Mouse (Mus musculus) adipocyte (in vitro differentiated cells): ENCODE results near the gene Map4k3.
"Not testable (repeated sequence)": the region's sequence is repeated elsewhere in the genome, so short reads cannot be mapped to it uniquely, and the experiment has no call there.

Experiments
- DNase-seq: peaks from one replicate; pipeline ENCODE4 v3.0.0-alpha.2; 2016; ENCODE audit warnings: low spot score

Map4k3 gene

DNA sequence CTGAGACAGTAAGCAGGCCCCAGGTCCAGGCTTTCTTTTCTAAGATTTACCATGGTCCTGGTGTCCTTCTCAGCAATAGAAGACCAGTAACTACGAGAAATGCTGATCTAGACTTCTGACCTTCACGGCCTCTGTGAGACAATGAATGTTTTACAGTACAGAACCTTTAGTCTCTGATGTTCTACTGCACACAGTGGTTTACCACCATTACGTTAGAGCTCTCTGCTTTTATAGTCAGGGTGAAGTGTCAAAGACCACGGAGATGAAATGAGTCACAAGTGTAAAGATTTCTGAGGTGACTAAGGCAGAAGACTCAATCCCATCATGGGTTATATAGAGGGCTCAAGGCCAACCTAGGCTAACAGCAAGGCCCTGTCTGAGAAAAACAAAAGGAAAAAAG, 95.9 kb downstream of the Map4k3 start:
- no peak for DNase-seq

DNA sequence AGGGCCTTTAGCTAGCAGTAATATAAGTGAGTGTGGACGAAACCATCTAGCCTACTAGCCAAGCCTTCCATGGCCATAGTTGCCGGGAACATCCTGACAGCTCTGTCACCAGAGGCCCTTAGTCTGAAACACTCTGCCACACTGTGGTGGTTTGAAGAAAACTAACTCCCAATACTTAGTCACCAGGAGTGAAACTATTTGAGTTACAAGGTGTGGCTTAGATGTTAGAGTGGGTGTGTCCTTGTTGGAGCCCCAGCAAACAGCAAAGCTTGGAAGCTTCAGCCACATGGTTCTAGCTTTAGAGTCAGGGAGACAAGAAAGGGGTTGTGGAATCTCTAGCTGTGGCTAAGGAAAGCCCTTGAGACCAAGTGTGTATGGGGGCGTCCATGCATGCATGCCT, 97.3 kb downstream of the Map4k3 start:
- DNase-seq: no peak

DNA sequence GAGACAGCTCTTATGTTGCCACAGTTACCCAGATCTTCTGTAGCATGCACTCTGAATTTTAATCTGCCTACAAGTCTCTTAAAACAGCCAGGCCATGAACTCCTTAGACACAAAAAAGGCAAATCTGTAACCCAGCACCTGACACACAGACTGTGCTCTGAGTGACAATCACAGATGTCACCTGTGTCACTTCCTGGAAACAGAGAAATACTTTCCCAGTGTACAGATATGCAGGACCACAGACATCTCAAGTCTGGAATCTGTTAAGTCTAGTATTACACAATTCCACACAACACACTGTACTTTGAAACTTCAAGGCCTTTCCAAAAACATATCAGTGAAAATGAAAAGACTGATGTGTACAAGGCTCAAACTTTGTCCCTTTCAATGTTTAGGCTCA, 103.3 kb downstream of the Map4k3 start:
- no peak for DNase-seq

DNA sequence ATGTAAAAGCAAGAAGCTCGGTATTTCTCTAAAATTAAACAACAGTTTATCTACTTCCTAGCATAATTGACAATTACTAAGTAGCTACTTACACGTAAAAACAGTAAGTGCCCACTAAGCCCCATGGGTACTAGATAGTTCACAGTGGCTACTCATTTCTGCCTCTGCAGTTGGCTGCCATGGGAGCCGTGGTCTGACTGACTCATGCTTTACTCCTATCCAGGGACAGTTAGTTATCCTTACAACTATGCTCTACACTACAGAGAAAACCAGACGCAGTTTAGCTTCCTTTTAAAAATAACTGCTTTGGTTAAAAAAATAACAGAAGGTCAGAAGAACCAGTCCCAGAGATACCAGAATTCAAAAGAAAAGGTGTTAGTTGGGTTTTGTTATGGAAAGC, 106.6 kb downstream of the Map4k3 start:
- DNase-seq: no peak

DNA sequence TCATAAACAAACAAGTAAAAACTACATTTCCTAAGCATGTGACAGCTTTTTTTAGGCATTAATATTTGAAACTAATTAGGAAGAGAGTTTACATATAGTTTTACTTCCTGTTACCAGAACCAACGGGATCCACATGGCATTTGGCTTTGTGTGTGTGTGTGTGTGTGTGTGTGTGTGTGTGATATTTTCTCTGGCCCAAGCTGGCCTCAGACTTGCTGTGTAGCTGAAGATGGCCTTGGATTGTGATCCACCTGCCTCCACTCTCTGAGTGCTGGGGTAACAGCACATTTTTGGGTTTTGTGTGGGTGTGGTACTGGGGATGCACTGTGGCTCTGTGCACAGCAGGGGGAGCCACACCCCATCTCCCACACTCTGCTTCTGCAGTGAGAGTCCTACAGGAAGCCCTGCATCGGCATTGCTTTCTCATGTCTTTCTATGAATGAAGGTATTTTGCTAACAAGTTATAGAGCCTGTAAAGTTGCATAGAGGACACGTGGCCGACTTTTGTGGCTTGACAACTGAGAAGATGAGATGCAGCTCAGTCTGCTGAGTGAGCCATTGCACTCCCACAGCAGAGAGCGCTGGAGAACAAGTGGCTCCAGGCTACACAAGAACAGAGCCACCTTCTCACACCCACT, 107.4 kb downstream of the Map4k3 start:
- peak; percentile 65 for DNase-seq

DNA sequence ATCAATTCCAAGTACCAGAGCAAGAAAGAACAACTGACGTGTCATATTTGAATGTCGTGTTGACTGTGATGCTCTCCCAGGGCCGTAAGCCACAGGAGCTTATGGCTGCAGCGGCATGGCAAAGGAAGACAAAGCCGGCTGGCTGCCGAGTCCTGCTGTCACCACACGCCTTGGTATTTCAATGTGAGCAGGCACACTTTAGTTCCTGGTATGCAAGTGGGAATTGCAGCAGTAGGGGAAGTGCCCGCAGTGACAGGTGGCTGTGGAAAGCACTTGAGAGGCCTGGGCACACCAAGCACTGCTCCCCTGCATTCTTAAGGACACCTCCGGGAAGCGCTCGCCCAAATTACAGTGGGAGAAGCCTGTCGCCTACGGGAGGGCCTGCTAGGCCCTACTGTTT, 108.7 kb downstream of the Map4k3 start:
- DNase-seq: no peak

DNA sequence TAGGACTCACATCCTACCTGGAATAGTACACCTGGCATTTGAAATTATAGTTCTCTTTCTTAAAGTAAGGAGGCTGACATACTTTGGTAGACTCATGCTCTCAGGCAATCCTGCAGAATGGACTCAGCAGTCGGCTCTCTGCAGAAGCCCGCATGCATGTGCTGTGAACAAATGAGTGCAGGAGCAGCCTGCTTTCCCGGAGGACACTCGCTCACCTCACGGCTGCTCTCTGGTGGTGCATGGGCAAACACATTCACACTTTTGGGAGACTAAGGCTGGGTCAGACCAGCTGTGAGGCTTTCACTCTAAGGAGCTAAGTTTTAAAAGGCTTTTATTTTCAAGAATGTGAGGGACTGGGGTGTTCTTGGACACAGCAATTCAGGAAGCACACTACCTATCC, 109.4 kb downstream of the Map4k3 start:
- DNase-seq: no peak

DNA sequence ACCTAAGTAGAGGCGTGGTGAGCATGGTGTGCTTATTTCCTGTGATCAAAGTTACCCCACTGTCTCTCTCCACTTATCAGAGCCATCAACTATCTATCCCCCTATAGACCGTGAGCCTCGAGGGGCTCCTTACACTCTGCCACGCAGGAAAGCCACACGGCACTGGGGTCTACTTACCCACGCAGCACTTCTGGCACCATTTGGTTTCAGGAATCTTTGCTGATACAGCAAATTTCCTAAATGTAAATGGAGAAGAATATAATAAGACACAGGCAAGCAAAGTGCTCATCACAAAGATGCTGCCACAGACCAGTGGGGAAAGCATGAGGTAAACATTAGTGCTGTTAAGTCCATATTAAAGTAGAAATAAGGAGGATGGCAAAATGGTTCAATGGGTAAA, 124.5 kb downstream of the Map4k3 start:
- DNase-seq: no peak

DNA sequence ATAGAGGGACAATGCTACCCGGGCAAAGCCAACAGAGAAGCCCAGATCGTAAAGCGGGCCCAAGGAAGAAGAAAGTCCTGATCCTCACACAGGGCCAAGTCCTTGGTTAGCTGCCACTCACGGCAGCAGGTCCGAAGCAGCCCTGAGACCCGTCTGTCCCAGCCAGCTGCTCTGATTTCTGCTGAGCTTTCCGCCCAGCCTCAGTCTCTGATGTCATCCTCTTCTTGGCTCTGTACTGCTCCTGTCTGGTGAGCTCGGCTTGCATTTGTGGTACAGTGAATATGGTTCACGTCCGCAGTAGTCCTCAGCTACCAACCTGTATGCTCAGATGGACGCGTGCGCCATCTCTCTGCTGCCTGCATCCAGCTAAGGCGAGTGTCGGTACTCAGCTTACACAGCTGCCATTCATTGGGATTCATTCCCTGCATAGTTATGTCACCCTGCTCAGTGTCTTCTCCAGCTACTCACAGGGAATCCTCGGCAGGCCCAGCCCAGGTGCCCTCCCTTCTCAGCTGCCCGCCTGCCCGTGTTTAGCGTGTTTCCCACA, 125.1 kb downstream of the Map4k3 start:
- no peak for DNase-seq

DNA sequence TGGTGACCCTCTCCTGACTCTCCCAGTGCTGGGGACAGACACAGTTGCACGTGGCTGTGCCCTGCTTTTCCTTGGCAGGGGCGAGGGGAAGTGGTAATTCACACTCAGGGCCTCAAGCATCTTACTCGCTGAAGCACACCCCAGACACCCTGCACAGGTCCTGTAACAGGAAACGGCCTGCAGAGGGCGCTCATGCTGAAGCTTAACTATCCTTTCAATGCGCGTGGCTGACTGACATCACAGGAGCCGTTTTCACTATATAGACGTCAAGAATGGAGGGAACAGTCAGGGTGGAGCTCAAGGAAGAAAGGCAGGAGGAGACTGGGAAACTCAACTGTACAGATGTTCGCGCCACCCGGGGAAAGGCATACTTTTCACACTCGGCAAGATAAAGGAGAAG, 126.9 kb downstream of the Map4k3 start:
- peak; percentile 30 for DNase-seq

DNA sequence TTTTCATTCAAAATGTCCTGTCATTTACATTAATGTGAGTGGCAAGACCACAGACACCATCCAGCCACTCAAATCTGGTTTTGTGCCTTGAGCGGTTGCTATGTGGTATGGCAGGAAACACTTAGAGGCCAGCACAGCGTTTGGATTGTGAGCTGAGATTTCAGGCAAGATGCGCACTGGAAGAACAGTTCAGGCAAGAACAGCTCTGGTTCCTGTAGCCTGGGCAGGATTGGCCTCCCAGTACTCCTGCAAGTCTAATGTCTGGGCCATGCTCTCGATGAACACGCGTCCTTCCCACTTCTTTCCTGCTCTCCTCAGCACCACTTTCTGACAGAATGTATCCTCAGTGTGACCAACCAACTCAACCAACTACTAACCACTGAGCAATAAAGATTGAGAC, 145.2 kb downstream of the Map4k3 start:
- no peak for DNase-seq

DNA sequence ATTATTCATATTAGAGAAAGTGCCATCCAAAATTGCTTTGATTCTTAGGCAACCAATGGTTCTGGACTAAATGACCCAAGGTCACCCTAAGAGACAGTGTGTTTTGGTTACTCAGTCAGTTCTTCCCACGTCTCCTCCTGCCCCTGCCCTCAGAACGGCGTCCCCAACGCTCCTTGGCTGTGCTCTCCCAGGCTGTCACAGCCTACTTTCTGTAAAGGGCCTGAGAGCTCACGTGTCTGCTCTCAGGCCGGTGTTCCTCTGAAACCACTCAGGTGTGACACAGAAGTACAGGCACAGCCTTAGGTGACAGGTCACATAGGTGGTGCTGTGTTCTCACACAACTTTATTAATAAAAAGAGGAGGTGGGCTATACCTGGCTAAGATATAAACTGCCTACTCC, 148.4 kb downstream of the Map4k3 start:
- DNase-seq: no peak

DNA sequence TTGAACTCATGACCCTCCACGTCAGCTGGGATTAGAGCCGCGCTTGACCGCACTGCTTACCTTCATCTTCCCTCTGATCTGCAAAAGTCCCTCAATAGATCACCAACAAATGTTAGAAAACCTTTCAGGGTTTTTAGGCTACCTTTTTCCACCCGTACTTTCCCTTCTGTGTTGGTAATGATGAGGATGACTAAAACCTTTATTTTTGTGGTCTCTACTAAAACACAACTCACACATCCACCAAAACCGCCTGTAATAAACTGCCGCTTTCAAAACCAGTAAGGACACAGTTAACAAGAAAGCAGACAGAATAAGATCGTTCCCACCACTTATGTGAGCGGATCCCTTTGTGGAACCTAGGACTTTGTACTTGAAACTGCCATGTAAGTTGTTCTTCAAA, 149.2 kb downstream of the Map4k3 start:
- no peak for DNase-seq

DNA sequence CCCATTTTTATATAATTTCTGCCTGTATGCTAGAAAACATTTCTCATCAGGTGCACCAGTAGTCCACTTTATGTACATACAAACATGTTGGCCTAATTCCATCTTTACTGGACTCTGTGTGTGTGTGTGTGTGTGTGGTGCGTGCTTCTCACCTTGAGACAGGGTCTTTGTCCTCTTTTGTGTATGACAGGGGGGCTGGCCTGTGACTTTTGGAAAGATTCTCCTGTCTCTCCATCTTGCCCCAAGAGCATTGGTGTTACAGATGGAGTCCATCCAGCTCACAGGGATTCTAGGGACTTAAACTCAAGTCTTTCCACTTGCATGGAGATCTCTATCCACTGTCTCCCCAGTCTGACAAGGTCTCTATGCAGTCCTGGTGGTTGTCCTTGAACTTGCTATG, 150.2 kb downstream of the Map4k3 start:
- DNase-seq: no peak

DNA sequence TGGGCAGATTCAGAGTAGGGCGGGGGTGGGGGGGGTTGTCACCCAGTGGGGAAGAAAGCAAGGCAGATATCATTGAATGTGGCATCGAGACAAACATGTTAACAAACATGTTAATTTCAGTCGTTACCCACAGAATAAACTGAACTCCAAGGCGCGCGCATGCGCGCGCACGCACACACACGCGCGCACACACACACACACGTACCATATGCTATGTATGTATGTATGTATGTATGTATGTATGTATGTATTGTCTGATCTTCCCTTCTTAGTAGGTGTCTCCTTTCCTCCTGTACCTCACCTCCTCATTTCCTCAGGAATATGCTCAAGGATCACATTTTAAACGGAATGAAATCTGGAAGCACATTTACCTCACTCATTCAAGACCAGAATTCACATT, 150.6 kb downstream of the Map4k3 start, which contains the start of gene Cdkl4:
Cdkl4 (minus strand) TSS at position 175 of the 400 bp plus-strand sequence.
- no peak for DNase-seq

DNA sequence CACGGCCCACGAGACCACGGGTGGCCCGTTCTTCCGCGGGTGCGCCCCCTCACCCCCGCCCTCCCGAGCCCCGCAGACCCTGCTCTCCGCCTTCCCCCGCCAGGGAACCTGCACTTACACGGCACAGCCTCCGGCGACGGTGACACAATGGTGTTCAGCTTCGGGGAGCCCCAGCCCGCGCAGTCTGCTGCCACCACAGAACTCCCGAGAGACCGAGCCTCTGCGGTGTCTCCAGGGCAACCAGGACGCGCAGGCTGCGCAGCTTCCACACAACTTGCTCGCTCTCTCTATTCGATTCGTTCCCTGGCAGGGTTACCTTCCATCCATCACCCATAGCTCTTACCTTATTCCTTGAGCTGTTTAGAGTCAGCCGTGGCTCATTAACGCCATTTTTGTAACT, 151.1 kb downstream of the Map4k3 start:
- DNase-seq: no peak

DNA sequence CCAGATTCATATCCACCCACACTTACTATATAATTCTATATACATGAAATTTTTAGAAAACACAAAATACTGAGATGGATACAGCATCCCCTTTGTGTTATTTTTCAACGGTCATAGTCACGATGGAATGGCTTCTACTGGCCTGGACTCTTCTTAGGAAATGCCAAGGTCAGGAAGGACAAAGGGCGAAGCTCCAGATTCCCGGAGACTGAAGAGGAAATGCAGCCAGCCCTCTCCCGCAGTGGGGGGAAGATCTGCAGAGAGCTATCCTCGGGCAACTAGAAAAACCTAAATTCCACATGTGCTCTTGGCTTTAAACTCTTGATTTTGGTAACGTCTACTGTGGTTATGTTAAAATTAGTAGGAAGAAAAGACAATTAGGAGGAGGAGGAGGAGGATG, 153.3 kb downstream of the Map4k3 start:
- no peak for DNase-seq

DNA sequence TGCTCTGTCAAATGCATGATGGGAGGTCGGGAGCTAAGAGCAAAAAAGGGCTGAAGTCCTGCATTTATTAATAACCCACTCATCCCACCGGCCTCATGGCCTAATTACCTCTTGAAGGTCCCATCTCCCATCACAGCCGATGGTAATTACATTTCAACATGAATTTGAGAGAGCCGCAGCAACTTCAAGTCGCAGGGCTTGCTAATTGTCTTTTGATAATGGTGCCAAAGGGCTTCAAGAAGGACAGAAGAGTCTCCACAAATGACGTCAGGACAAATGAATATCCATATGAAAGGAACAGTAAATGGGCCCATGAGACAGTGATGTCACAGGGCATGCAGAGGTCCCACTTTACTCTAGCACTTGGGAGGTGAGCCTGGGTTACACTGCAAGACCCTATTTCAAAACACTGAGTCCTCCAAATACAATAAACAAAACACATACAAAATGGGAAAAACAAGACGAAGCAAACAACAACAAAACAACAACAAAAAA, 153.8 kb downstream of the Map4k3 start:
- no peak for DNase-seq

DNA sequence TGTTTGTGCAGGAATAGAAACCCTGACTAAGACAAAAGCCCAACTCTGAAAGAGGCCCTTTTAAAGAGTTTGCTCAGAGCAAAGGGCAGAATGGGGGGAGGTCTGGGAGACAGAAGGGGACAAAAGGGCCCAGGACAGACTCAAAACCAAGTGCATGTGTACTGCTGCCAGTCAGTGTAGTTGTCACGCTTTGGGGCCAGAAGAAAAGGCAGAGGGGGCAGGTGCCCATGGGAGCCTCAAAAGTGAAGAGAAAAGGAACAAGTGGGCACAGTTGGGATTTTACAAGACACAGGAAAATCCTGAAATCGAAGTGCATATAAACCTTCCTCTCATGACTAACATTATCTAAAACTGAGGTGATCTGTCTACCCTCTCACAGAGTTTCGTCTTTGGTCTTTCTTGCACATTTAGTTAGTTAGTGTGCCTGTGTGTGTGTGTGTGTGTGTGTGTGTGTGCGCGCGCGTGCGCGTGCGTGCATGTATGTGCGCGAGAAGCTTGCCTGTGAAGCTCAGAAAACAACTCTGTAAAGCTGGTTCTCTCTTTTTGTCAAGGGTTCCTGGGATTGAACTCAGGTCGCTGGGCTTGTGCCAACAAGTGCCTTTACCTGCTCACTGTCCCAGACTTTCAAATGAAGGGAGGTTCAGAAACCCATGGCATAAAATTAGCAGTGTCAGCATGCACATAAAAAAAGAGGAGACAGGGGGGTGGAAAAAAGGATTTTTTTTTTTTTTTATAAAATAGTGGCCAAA, 155.9 kb downstream of the Map4k3 start:
- DNase-seq: no peak

DNA sequence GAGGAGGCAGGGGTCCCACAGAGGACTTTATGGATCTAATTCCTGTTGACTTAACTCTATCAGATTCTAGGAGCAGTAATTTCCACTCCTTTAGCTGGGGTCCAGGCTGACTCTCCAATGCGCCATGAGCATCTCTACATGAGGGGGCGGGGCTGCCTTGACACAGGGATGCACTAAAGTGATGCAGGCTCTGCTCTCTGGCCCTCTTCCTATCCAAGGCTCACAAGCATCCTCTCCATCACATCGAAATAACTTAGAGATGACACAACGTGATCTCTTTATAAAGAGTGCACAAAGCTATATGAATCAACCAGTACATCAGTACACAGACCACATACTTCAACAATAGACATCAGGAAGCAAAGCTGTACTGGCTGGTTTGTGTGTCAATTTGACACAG, 156.8 kb downstream of the Map4k3 start:
- no peak for DNase-seq

DNA sequence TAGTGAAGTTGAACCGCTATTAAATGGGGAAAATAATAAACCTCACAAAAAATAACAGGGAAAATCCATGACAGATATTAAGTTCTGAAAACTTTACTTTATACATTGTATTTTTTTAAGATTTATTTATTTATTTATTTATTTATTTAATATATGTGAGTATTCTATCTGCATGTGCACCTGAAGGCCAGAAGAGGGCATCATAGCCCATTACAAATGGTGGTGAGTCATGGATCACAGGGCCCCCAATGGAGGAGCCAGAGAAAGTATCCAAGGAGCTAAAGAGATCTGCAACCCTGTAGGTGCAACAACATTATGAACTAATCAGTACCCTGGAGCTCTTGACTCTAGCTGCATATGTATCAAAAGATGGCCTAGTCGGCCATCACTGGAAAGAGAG, 158.6 kb downstream of the Map4k3 start:
- DNase-seq: not testable (repeated sequence)

DNA sequence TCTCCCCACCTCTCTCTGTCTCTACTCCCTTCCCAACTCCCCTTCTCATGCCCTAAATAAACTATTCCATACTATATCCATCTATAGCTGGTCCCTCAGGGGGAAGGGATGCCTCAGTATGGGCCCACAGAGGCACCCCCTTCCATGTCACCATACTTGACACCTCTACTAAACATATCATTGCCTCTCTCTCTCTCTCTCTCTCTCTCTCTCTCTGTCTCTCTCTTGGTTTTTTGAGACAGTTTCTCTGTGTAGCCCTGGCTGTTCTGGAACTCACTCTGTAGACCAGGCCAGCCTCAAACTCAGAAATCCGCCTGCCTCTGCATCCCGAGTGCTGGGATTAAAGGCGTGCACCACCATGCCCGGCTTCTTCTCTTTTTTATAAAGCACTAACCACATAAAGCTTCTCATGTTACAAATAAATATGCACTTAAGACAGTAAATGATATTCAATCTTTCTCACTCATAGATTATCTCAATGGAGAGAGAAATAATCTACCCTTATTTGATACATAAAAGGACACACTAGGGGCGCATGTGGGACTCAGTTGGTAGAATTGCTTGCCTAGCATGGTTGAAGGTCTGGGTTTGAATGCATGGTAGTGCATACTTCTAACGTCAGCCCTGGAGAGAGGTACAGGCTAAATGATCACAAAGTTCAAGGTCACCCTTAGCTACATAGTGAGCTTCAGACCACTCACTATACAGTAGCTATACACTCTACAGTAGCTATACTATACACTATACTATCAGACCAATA, 159.3 kb downstream of the Map4k3 start:
- DNase-seq: no peak

DNA sequence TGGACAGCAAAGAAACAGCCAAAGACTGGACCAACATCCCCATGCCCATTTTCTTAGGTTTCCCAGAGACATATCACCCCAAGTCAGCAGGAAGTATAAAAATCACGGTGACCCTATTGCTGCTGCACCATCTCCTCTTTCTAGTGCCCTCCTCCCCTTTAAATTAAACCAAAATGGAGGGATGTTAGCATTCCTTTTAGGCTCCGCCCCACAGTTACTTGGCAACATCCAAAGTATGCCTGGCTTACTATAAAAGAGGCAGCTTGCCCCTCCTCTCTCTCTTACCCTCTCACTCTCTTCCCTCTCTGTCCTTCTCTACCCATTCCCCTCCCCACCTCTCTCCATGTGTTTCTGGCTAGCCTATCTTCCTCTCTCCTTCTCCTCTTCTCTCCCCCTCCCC, 159.8 kb downstream of the Map4k3 start:
- no peak for DNase-seq
